Mouse (Mus musculus): ENCODE measurements at regions not wholly inside any gene's neighbourhood (a gene's known extent, or its start where the extent isn't known, plus 50 kb on each side); places are given as distances from the start of the nearest gene placed in this dataset.

- no peak for DNase-seq (ENCODE audit: low spot score in 2 of 2)
Measured at GRCm38 (mm10) chr10:83963779-83964643, 241.3 kb downstream of the 1500009L16Rik start.

GRCm38 (mm10) chr10:83964838-83965237 is 242.2 kb downstream of the 1500009L16Rik start:
- no peak for DNase-seq (ENCODE audit: low spot score in 2 of 2)

GRCm38 (mm10) chr10:83970501-83970900 is 247.8 kb downstream of the 1500009L16Rik start:
- no peak for DNase-seq (ENCODE audit: low spot score in 2 of 2)

- no peak for DNase-seq (ENCODE audit: low spot score in 2 of 2)
Measured at GRCm38 (mm10) chr10:83974548-83974947, 251.9 kb downstream of the 1500009L16Rik start.

- no peak for DNase-seq (ENCODE audit: low spot score in 2 of 2)
Measured at GRCm38 (mm10) chr10:83976548-83976947, 253.9 kb downstream of the 1500009L16Rik start.

GRCm38 (mm10) chr10:83979930-83980329 is 257.3 kb downstream of the 1500009L16Rik start:
- DNase-seq (ENCODE audit: low spot score in 2 of 2) = no peak

GRCm38 (mm10) chr10:83984697-83985415 is 262.2 kb downstream of the 1500009L16Rik start:
- no peak for DNase-seq (ENCODE audit: low spot score in 2 of 2)

GRCm38 (mm10) chr10:83992577-83993305 is 270.1 kb downstream of the 1500009L16Rik start:
- DNase-seq (ENCODE audit: low spot score in 2 of 2) = no peak

- DNase-seq (ENCODE audit: low spot score in 2 of 2) = no peak
Measured at GRCm38 (mm10) chr10:83995026-83995600, 272.4 kb downstream of the 1500009L16Rik start.

GRCm38 (mm10) chr10:83995913-83996312 is 273.2 kb downstream of the 1500009L16Rik start:
- peak; percentile 12 to 40 for DNase-seq (ENCODE audit: low spot score in 2 of 2)

- no peak for DNase-seq (ENCODE audit: low spot score in 2 of 2)
Measured at GRCm38 (mm10) chr10:83996489-83996888, 273.8 kb downstream of the 1500009L16Rik start.

- no peak for DNase-seq (ENCODE audit: low spot score in 2 of 2)
Measured at GRCm38 (mm10) chr10:84000436-84001208, 278.0 kb downstream of the 1500009L16Rik start.

- no peak for DNase-seq (ENCODE audit: low spot score in 2 of 2)
Measured at GRCm38 (mm10) chr10:84002744-84003143, 280.1 kb downstream of the 1500009L16Rik start.

- no peak for DNase-seq (ENCODE audit: low spot score in 2 of 2)
Measured at GRCm38 (mm10) chr10:84003601-84004149, 281.0 kb downstream of the 1500009L16Rik start.

GRCm38 (mm10) chr10:84008923-84009322 is 286.3 kb downstream of the 1500009L16Rik start:
- DNase-seq (ENCODE audit: low spot score in 2 of 2) = no peak

GRCm38 (mm10) chr10:84019381-84019780 is 296.7 kb downstream of the 1500009L16Rik start:
- DNase-seq (ENCODE audit: low spot score in 2 of 2) = peak; percentile 44 to 54

GRCm38 (mm10) chr10:84020023-84020620 is 297.5 kb downstream of the 1500009L16Rik start:
- DNase-seq (ENCODE audit: low spot score in 2 of 2) = peak; percentile 26 to 53

GRCm38 (mm10) chr10:84021167-84022120 is 298.8 kb downstream of the 1500009L16Rik start:
- no peak for DNase-seq (ENCODE audit: low spot score in 2 of 2)

All from adrenal gland, adult 18-20 months (tissue).